ENCODE assay signal across 8 mouse cellular contexts in genomic region chr13:105293781-105294667, GRCm38 (mm10). TPM values are rescaled to one million over a fixed set of nuclear protein-coding genes. Genes with fewer than 3 reads are reported as not detected.
DNase-seq lines count a peak whose midpoint lies in the region; ATAC-seq and TF ChIP-seq lines count a peak whose summit lies in the region.

No protein-coding gene starts in this region.

- peak overlapping the region; percentile 77 for H3K9ac ChIP-seq in intestine, postnatal 0 days (ENCODE audit: low read depth, low read length)

- under 1% methylated on average over 76 of the region's 91 CpGs for WGBS in intestine, postnatal 0 days

- peak; percentile 76 for ATAC-seq in intestine, postnatal 0 days
- peak; percentile 34 for ATAC-seq in megakaryocyte progenitor cell, adult 5-6 weeks (replicated peaks; ENCODE audit: poor library complexity)

- intact Hi-C loops in gastrocnemius, postnatal 14 days (cut with DNase I; ENCODE audit: low total_unique reads) = no loop called here
- intact Hi-C loops in left cerebral cortex, postnatal 4 days (cut with DNase I) = no loop called here

- H3K4me1 ChIP-seq in intestine, postnatal 0 days (replicated peaks; ENCODE audit: control insufficient read depth, insufficient read depth, low read length) = no peaks in the 10 kb centered on the region; the same call in 1 of the 2 replicates

- no peaks in the 10 kb centered on the region for H3K27me3 ChIP-seq in intestine, postnatal 0 days (replicated peaks; ENCODE audit: control insufficient read depth, insufficient read depth, low read length)

- no peaks in the 10 kb centered on the region for H3K36me3 ChIP-seq in intestine, postnatal 0 days (ENCODE audit: control insufficient read depth, insufficient read depth)

- H3K9me3 ChIP-seq in intestine, postnatal 0 days (ENCODE audit: control insufficient read depth) = no peaks in the 10 kb centered on the region

- no peak overlapping the region for H3K27ac ChIP-seq in intestine, postnatal 0 days (ENCODE audit: low read depth, low read length)

- H3K4me3 ChIP-seq in intestine, postnatal 0 days (ENCODE audit: low read depth, low read length) = peak overlapping the region; percentile 70

- DNase-seq in adrenal gland, postnatal 25 days = peak; percentile 52
- peak; percentile 27 to 54 for DNase-seq in cerebellum, postnatal 4 days (ENCODE audit: low spot score in 2 of 2)
- peak; percentile 38 for DNase-seq in gastrocnemius, postnatal 14 days
- peak; percentile 49 for DNase-seq in left cerebral cortex, postnatal 4 days
- DNase-seq in right cerebral cortex, postnatal 36 days (ENCODE audit: low spot score in 2 of 2) = peak; percentile 23 to 26
- DNase-seq in adipocyte (ENCODE audit: low spot score) = no peak

- no peak for TF ChIP-seq CTCF in intestine, postnatal 0 days (IDR thresholded peaks at IDR 0.05; ENCODE audit: low read depth)

- peak overlapping the region; percentile 100 for H3K4me2 ChIP-seq in intestine, postnatal 0 days (replicated peaks; ENCODE audit: low read depth)

RNA-seq across cellular contexts. Expression of gene Rnf180, which starts 0.6 kb away (rescaled TPM):
- total RNA-seq in adrenal gland, postnatal 25 days (2021) = 10.7 and 11.9 TPM in 2 replicates
- under 1 TPM; 0.49 to 0.75 TPM for total RNA-seq in gastrocnemius, postnatal 14 days (2021)
- polyA plus RNA-seq in intestine, postnatal 0 days (2015; fragmentation: Nextera tagmentation; extraction: Ambion mirVana) = 1.3 TPM in 2 replicates
- 10 to 100 TPM; 39.3 to 46.9 TPM for total RNA-seq in left cerebral cortex, postnatal 4 days (2021)
- 3.2 and 3.9 TPM in 2 replicates for total RNA-seq in megakaryocyte progenitor cell, adult 5-6 weeks (2015)
- total RNA-seq in megakaryocyte progenitor cell, adult 5-6 weeks (2017) = 1.8 and 2.0 TPM in 2 replicates
